Mouse (Mus musculus): ENCODE measurements at regions not wholly inside any gene's neighbourhood (a gene's known extent, or its start where the extent isn't known, plus 50 kb on each side); places are given as distances from the start of the nearest gene placed in this dataset.

GRCm38 (mm10) chr13:84783017-84783937 is 405.9 kb upstream of the Ccnh start:
- Histone ChIP-seq H3K4me1 (ENCODE audit: control insufficient read depth, insufficient read depth, low read length) (no peaks in the 10 kb centered on the region), H3K27ac (no peak overlapping the region), H3K4me3 (no peak overlapping the region), H3K27me3 (ENCODE audit: control insufficient read depth, insufficient read depth, low read length) (no peaks in the 10 kb centered on the region), H3K79me2 (replicated peaks; ENCODE audit: control insufficient read depth, insufficient read depth, low read length) (no peaks in the 10 kb centered on the region), H3K36me3 (ENCODE audit: control insufficient read depth, insufficient read depth, low read length) (no peaks in the 10 kb centered on the region), H3K9ac (ENCODE audit: low read depth, low read length) (no peak overlapping the region)
- intact Hi-C loops (cut with DNase I) = no loop called here
- WGBS = 29% methylated on average over 4 of the region's 4 CpGs
- TF ChIP-seq CTCF (IDR thresholded peaks at IDR 0.05) (no peak), EP300 (IDR thresholded peaks at IDR 0.05; ENCODE audit: insufficient read depth, low read depth, low read length) (no peak), POLR2A (IDR thresholded peaks at IDR 0.05; ENCODE audit: insufficient read depth, low read depth, low read length) (no peak)
- DNase-seq = no peak

GRCm38 (mm10) chr13:84804241-84804980 is 384.8 kb upstream of the Ccnh start:
- Histone ChIP-seq H3K36me3 (ENCODE audit: control insufficient read depth, insufficient read depth, low read length) (no peaks in the 10 kb centered on the region), H3K79me2 (replicated peaks; ENCODE audit: control insufficient read depth, insufficient read depth, low read length) (no peaks in the 10 kb centered on the region), H3K4me1 (ENCODE audit: control insufficient read depth, insufficient read depth, low read length) (no peaks in the 10 kb centered on the region), H3K9ac (ENCODE audit: low read depth, low read length) (no peak overlapping the region), H3K27me3 (ENCODE audit: control insufficient read depth, insufficient read depth, low read length) (no peaks in the 10 kb centered on the region), H3K27ac (no peak overlapping the region), H3K4me3 (no peak overlapping the region)
- intact Hi-C loops (cut with DNase I) = no loop called here
- TF ChIP-seq CTCF (IDR thresholded peaks at IDR 0.05) = no peak
- TF ChIP-seq EP300 (IDR thresholded peaks at IDR 0.05; ENCODE audit: insufficient read depth, low read depth, low read length) = no peak
- TF ChIP-seq POLR2A (IDR thresholded peaks at IDR 0.05; ENCODE audit: insufficient read depth, low read depth, low read length) = no peak
- 55% methylated on average over 3 of the region's 3 CpGs for WGBS
- DNase-seq = no peak

- Histone ChIP-seq H3K9ac (ENCODE audit: low read depth, low read length) (no peak overlapping the region), H3K36me3 (ENCODE audit: control insufficient read depth, insufficient read depth, low read length) (no peaks in the 10 kb centered on the region), H3K4me3 (no peak overlapping the region), H3K79me2 (replicated peaks; ENCODE audit: control insufficient read depth, insufficient read depth, low read length) (no peaks in the 10 kb centered on the region), H3K27ac (no peak overlapping the region), H3K27me3 (ENCODE audit: control insufficient read depth, insufficient read depth, low read length) (no peaks in the 10 kb centered on the region), H3K4me1 (ENCODE audit: control insufficient read depth, insufficient read depth, low read length) (no peaks in the 10 kb centered on the region)
- intact Hi-C loops (cut with DNase I) = no loop called here
- WGBS = 74% methylated on average over 4 of the region's 4 CpGs
- TF ChIP-seq EP300 (IDR thresholded peaks at IDR 0.05; ENCODE audit: insufficient read depth, low read depth, low read length) = no peak
- no peak for TF ChIP-seq CTCF (IDR thresholded peaks at IDR 0.05)
- no peak for DNase-seq
Observed at GRCm38 (mm10) chr13:84805190-84805589, 384.0 kb upstream of the Ccnh start.

GRCm38 (mm10) chr13:84809605-84810004 is 379.6 kb upstream of the Ccnh start:
- H3K4me3 ChIP-seq = no peak overlapping the region
- H3K27me3 ChIP-seq (ENCODE audit: control insufficient read depth, insufficient read depth, low read length) = no peaks in the 10 kb centered on the region
- 93% methylated on average over 3 of the region's 3 CpGs for WGBS
- no peak overlapping the region for H3K9ac ChIP-seq (ENCODE audit: low read depth, low read length)
- H3K79me2 ChIP-seq (replicated peaks; ENCODE audit: control insufficient read depth, insufficient read depth, low read length) = no peaks in the 10 kb centered on the region
- H3K4me1 ChIP-seq (ENCODE audit: control insufficient read depth, insufficient read depth, low read length) = no peaks in the 10 kb centered on the region
- no peaks in the 10 kb centered on the region for H3K36me3 ChIP-seq (ENCODE audit: control insufficient read depth, insufficient read depth, low read length)
- DNase-seq = no peak
- no peak overlapping the region for H3K27ac ChIP-seq
- intact Hi-C loops (cut with DNase I) = no loop called here
- TF ChIP-seq CTCF (IDR thresholded peaks at IDR 0.05) (no peak), POLR2A (IDR thresholded peaks at IDR 0.05; ENCODE audit: insufficient read depth, low read depth, low read length) (no peak), EP300 (IDR thresholded peaks at IDR 0.05; ENCODE audit: insufficient read depth, low read depth, low read length) (no peak)
